Mouse (Mus musculus) forebrain, embryonic 15.5 days (tissue): Measurements from ENCODE around the gene Ulk3. TPM values are rescaled to one million over a fixed set of nuclear protein-coding genes. Genes with fewer than 3 reads are reported as not detected.

Experiments used
- ATAC-seq: fragments of 200-750 bp; cut with Nextera tagmentation; replicated peaks from 2 replicates; pipeline ENCODE4 v1.8.0; 2017; ENCODE audit warnings: mild to moderate bottlenecking, moderate TSS enrichment, moderate library complexity
- H3K27ac ChIP-seq: fragments of 300-500 bp; sonication (generic); replicated peaks from 2 replicates; pipeline ENCODE4 v1.5.1; 2015; ENCODE audit warnings: mild to moderate bottlenecking, inconsistent platforms
- H3K27me3 ChIP-seq: fragments of 300-500 bp; sonication (generic); 2 replicates; pipeline ENCODE4 v1.6.1; 2015; ENCODE audit warnings: inconsistent platforms
- H3K36me3 ChIP-seq: fragments of 300-500 bp; sonication (generic); 2 replicates; pipeline ENCODE4 v1.6.1; 2015; ENCODE audit warnings: mild to moderate bottlenecking, inconsistent platforms
- H3K4me1 ChIP-seq: fragments of 300-500 bp; sonication (generic); 2 replicates; pipeline ENCODE4 v1.6.1; 2015; ENCODE audit warnings: inconsistent platforms
- H3K4me2 ChIP-seq: fragments of 300-500 bp; sonication (generic); replicated peaks from 2 replicates; pipeline ENCODE4 v1.6.1; 2015; ENCODE audit warnings: mild to moderate bottlenecking, inconsistent platforms
- H3K4me3 ChIP-seq: fragments of 300-500 bp; sonication (generic); 2 replicates; pipeline ENCODE4 v1.5.1; 2015; ENCODE audit warnings: mild to moderate bottlenecking, inconsistent platforms
- H3K9ac ChIP-seq: fragments of 300-500 bp; sonication (generic); replicated peaks from 2 replicates; pipeline ENCODE4 v1.6.1; 2015; ENCODE audit warnings: mild to moderate bottlenecking, inconsistent platforms
- H3K9me3 ChIP-seq: fragments of 300-500 bp; sonication (generic); 2 replicates; pipeline ENCODE4 v1.6.1; 2016; ENCODE audit warnings: inconsistent platforms
- WGBS: fragments of 180-500 bp; shearing (Covaris S2); methylation state at CpG from one replicate; pipeline ENCODE4 v1.1.7; 2015; ENCODE audit warnings: mixed read lengths; 5-methylcytosine and 5-hydroxymethylcytosine counted together
- polyA plus RNA-seq: library from polyadenylated mRNA; unstranded; fragments of >200 nt; fragmentation: Nextera tagmentation; extraction: Ambion mirVana; gene quantifications from 2 replicates; pipeline ENCODE4 v1.2.1, GENCODE M21; 2015

Gene Ulk3
- polyA plus RNA-seq, 1 experiment from 2014 or later = 26.6 TPM

DNA sequence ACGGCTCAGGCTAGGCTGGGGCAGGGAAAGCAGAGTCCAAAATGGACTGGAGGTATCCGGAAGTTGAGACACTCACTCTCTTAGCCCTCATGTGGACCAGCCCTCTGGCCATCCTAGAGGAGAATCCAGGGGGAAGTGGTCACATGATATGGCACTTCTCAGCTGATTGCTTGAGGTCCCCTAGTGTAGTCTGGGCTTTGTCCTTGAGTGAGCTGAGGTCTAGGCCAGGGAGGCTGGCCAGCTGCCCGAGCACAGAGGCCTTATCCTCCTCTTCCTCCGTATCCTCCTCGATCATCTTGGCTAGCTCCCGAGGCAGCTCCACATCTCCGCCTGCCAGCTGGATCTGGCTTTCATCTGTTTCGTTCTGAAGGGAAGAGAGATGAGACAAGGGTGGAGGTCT is 12.8 kb downstream of the Ulk3 start:
- Histone ChIP-seq H3K4me3 (no peak overlapping the region), H3K27me3 (peaks cover 10% of the 10 kb centered on the region; the same call in 1 of the 2 replicates), H3K4me2 (no peak overlapping the region), H3K36me3 (no peaks in the 10 kb centered on the region), H3K9ac (no peak overlapping the region), H3K9me3 (no peaks in the 10 kb centered on the region), H3K27ac (no peak overlapping the region), H3K4me1 (peaks cover 27% of the 10 kb centered on the region)
- ATAC-seq = no peak
- WGBS = 72% methylated on average over 8 of the region's 8 CpGs

GRCm38 (mm10) chr9:57604875-57605274 is 15.6 kb downstream of the Ulk3 start:
- peaks cover 10% of the 10 kb centered on the region; the same call in 1 of the 2 replicates for H3K27me3 ChIP-seq
- no peaks in the 10 kb centered on the region for H3K36me3 ChIP-seq
- H3K4me2 ChIP-seq = no peak overlapping the region
- H3K4me3 ChIP-seq = no peak overlapping the region
- ATAC-seq = no peak
- H3K9me3 ChIP-seq = no peaks in the 10 kb centered on the region
- H3K27ac ChIP-seq = no peak overlapping the region
- peaks cover 27% of the 10 kb centered on the region for H3K4me1 ChIP-seq
- WGBS = 70% methylated on average over 4 of the region's 4 CpGs
- no peak overlapping the region for H3K9ac ChIP-seq

DNA sequence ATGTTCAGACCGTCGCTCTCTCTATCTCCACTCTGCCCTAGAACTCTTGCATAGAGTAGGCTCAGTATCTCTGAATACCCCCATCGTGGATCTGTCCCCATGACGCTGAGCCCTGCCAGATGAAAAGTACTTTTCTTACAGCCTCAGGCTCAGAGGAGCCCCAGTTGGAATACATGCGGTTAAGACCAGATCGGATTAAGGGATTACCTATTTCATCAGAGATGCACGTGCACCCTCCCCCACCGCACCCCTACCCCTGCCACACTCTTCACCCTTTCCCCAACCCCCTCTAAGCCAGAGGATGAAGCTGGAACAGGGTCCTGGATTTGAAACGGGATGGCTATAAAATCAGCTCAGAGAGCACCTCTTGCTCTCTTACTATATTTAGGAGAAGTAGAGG is 16.3 kb downstream of the Ulk3 start:
- Histone ChIP-seq H3K9ac (no peak overlapping the region), H3K9me3 (no peaks in the 10 kb centered on the region), H3K4me2 (no peak overlapping the region), H3K4me3 (no peak overlapping the region), H3K27ac (no peak overlapping the region), H3K36me3 (no peaks in the 10 kb centered on the region), H3K4me1 (peaks cover 32% of the 10 kb centered on the region), H3K27me3 (peaks cover 10% of the 10 kb centered on the region; the same call in 1 of the 2 replicates)
- ATAC-seq = no peak
- WGBS = 7% methylated on average over 9 of the region's 9 CpGs

GRCm38 (mm10) chr9:57606139-57606851 is 17.0 kb downstream of the Ulk3 start, which contains the start of gene Cplx3:
Cplx3 (minus strand) TSS chr9:57606281.
- WGBS = 6% methylated on average over 24 of the region's 24 CpGs
- Histone ChIP-seq H3K36me3 (no peaks in the 10 kb centered on the region), H3K4me2 (peak within 1 kb of the TSS; percentile 40), H3K27me3 (peaks cover 10% of the 10 kb centered on the region; the same call in 1 of the 2 replicates), H3K4me3 (peak within 1 kb of the TSS; percentile 7; the same call in 1 of the 2 replicates), H3K27ac (no peak within 1 kb of the TSS), H3K9me3 (no peaks in the 10 kb centered on the region), H3K4me1 (peaks cover 30% of the 10 kb centered on the region), H3K9ac (no peak within 1 kb of the TSS)
- ATAC-seq = no peak

GRCm38 (mm10) chr9:57609803-57610202 is 20.6 kb downstream of the Ulk3 start:
- 58% methylated on average over 3 of the region's 3 CpGs for WGBS
- Histone ChIP-seq H3K9me3 (no peaks in the 10 kb centered on the region), H3K27me3 (peaks cover 10% of the 10 kb centered on the region; the same call in 1 of the 2 replicates), H3K4me2 (no peak overlapping the region), H3K36me3 (no peaks in the 10 kb centered on the region), H3K4me3 (no peak overlapping the region), H3K9ac (no peak overlapping the region), H3K27ac (peak overlapping the region; percentile 69), H3K4me1 (peaks cover 21% of the 10 kb centered on the region)
- ATAC-seq = no peak

DNA sequence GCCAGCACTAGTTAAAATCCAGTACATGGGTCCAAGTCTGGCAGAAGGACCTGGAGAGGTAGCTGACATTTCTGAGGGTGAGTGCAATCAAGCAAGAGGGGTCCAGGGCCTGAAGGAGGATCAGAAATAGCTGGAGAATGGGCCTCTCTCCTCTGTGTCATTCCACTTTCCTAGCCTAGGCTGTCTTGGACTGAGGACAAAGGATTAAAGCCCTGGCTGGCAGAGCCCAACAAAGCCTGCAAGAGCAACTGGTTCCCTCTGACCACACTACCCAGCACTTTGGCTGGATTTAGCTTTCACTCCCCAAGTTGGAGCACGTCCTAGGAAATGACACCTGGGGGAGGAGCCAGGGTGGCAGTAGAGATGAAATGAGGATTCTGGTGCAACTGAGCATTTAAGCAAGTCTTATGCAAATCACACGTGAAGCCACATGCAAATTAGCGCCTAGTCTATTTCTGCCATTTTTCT is 21.1 kb downstream of the Ulk3 start:
- Histone ChIP-seq H3K4me3 (no peak overlapping the region), H3K4me2 (no peak overlapping the region), H3K27ac (peak overlapping the region; percentile 69), H3K27me3 (peaks cover 7% of the 10 kb centered on the region; the same call in 1 of the 2 replicates), H3K9ac (no peak overlapping the region), H3K4me1 (peaks cover 21% of the 10 kb centered on the region), H3K36me3 (no peaks in the 10 kb centered on the region), H3K9me3 (no peaks in the 10 kb centered on the region)
- ATAC-seq = peak; percentile 82
- 34% methylated on average over 3 of the region's 3 CpGs for WGBS

GRCm38 (mm10) chr9:57612587-57612986 is 23.3 kb downstream of the Ulk3 start:
- no peak overlapping the region for H3K4me3 ChIP-seq
- no peaks in the 10 kb centered on the region for H3K36me3 ChIP-seq
- WGBS = 84% methylated on average over 7 of the region's 7 CpGs
- no peak overlapping the region for H3K9ac ChIP-seq
- no peaks in the 10 kb centered on the region for H3K9me3 ChIP-seq
- no peak overlapping the region for H3K27ac ChIP-seq
- no peaks in the 10 kb centered on the region for H3K27me3 ChIP-seq
- H3K4me1 ChIP-seq = peaks cover 13% of the 10 kb centered on the region
- H3K4me2 ChIP-seq = no peak overlapping the region
- ATAC-seq = no peak

DNA sequence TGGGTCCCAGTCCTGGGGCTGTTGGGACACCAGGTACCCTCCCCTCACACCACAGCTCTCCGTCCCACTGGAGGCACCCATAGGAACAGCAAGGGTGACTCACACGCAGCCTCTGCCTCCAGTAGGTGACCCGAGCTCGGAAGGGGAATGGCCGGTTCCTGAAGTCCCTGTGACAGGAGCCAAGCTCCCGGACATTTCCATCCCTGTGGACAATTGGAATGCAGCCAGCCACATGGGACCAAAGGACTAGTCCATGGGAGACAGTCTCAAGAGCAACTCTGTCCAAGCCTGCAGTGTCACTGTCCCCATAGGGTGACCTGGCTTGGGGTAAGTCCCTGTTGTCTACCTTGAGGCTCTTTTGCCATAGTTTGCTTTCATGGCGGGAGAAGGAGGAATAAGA is 24.7 kb downstream of the Ulk3 start:
- Histone ChIP-seq H3K4me2 (no peak overlapping the region), H3K36me3 (no peaks in the 10 kb centered on the region), H3K27me3 (no peaks in the 10 kb centered on the region), H3K27ac (no peak overlapping the region), H3K4me1 (peaks cover 13% of the 10 kb centered on the region), H3K4me3 (no peak overlapping the region), H3K9me3 (no peaks in the 10 kb centered on the region), H3K9ac (no peak overlapping the region)
- WGBS = 86% methylated on average over 7 of the region's 7 CpGs
- no peak for ATAC-seq

DNA sequence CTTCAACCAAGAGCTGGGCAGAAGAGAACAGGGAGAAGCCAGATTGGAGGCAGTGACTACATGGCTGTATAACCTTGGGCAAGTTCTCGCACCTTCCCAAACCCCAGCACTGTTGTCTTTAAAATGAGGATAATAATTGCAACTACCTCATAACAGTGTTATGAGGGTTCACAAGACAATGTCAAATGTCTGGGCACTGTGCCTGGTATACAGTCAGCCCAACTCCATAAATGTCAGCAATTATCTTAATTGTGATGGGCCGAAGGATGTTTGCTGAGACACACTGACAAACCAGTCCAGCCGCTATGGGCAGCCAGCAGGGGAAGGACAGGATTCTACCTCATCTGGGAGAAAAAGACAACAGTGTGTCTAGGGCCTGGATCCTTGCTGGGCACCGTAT is 25.5 kb downstream of the Ulk3 start:
- no peaks in the 10 kb centered on the region for H3K36me3 ChIP-seq
- no peak overlapping the region for H3K4me3 ChIP-seq
- no peak for ATAC-seq
- no peak overlapping the region for H3K4me2 ChIP-seq
- no peak overlapping the region for H3K27ac ChIP-seq
- WGBS = 84% methylated on average over 4 of the region's 4 CpGs
- peaks cover 13% of the 10 kb centered on the region for H3K4me1 ChIP-seq
- H3K9ac ChIP-seq = no peak overlapping the region
- H3K9me3 ChIP-seq = no peaks in the 10 kb centered on the region
- H3K27me3 ChIP-seq = no peaks in the 10 kb centered on the region

DNA sequence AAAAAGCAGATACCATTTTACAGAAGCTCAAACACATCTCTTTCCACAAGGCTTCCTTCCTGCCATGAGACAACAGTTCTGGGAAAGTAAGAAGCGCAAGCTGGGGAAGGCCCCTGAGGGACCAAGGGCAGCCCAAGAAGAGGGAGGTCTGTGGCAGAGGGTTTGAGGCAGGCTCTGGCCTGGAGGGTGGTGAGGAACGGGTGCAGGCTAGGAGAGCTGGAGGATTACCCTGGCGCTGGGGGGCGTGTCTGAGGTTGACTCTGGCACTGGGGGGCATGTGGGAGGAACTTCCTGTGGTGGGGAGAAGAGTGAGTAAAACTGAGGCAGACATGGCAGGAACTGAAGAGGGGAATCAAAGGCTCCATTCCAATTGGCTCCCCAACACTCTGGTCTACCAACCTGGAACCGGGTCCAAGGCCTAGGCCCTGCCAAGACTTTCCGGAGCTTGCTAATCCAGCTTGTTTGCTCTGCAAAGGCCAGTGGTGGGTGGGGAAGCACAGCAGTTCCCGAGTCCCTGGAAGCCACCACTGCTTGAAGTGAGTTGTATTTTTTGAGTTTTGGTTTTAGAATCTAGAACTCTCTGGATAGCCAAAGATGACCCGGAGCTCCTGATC is 28.4 kb downstream of the Ulk3 start:
- WGBS = 76% methylated on average over 8 of the region's 8 CpGs
- H3K36me3 ChIP-seq = no peaks in the 10 kb centered on the region
- no peak overlapping the region for H3K9ac ChIP-seq
- H3K4me1 ChIP-seq = no peaks in the 10 kb centered on the region
- H3K9me3 ChIP-seq = no peaks in the 10 kb centered on the region
- no peak for ATAC-seq
- H3K4me3 ChIP-seq = no peak overlapping the region
- H3K27me3 ChIP-seq = no peaks in the 10 kb centered on the region
- H3K4me2 ChIP-seq = no peak overlapping the region
- H3K27ac ChIP-seq = no peak overlapping the region

DNA sequence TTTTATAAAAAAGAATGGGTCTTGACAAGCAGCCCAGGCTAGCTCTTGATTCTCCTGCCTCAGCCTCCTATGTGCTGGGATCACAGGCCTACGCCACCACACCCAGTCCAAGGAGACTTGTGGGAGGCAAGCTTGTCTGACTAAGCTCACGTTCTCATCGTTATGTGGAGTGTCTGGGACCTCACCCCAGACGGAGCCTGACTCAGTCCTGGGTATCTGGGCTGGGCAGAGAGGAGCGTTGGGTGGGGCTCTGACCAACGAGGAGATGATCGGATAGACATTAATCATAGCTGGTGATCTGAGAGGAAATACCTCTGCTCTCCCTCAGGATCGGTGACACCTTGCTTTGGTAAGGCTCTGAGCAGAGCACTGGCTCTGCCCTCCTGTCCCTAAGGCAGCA is 29.6 kb downstream of the Ulk3 start:
- Histone ChIP-seq H3K36me3 (no peaks in the 10 kb centered on the region), H3K27me3 (no peaks in the 10 kb centered on the region), H3K4me3 (no peak overlapping the region), H3K9me3 (no peaks in the 10 kb centered on the region), H3K4me1 (no peaks in the 10 kb centered on the region), H3K4me2 (no peak overlapping the region), H3K27ac (no peak overlapping the region), H3K9ac (no peak overlapping the region)
- WGBS = 84% methylated on average over 8 of the region's 8 CpGs
- no peak for ATAC-seq

- no peak for ATAC-seq
- Histone ChIP-seq H3K4me1 (no peaks in the 10 kb centered on the region), H3K27ac (no peak within 1 kb of the TSS), H3K9ac (no peak within 1 kb of the TSS), H3K9me3 (no peaks in the 10 kb centered on the region), H3K4me2 (no peak within 1 kb of the TSS), H3K4me3 (no peak within 1 kb of the TSS), H3K36me3 (peaks cover 12% of the 10 kb centered on the region), H3K27me3 (no peaks in the 10 kb centered on the region)
- 95% methylated on average over 5 of the region's 5 CpGs for WGBS
Measured at GRCm38 (mm10) chr9:57620674-57621073, 31.4 kb downstream of the Ulk3 start, which contains the start of gene Lman1l. Lman1l (minus strand) TSS chr9:57620774.
